Mouse (Mus musculus) lung, postnatal 4 days (tissue): ENCODE data around the gene B3galt1.
A peak's percentile ranks its signal among the peaks of the same experiment; 100 is the strongest.

Experiments used
- DNase-seq, 2 experiments: peaks; one replicate each; pipeline ENCODE4 v3.0.0; 2021

Gene B3galt1

DNA sequence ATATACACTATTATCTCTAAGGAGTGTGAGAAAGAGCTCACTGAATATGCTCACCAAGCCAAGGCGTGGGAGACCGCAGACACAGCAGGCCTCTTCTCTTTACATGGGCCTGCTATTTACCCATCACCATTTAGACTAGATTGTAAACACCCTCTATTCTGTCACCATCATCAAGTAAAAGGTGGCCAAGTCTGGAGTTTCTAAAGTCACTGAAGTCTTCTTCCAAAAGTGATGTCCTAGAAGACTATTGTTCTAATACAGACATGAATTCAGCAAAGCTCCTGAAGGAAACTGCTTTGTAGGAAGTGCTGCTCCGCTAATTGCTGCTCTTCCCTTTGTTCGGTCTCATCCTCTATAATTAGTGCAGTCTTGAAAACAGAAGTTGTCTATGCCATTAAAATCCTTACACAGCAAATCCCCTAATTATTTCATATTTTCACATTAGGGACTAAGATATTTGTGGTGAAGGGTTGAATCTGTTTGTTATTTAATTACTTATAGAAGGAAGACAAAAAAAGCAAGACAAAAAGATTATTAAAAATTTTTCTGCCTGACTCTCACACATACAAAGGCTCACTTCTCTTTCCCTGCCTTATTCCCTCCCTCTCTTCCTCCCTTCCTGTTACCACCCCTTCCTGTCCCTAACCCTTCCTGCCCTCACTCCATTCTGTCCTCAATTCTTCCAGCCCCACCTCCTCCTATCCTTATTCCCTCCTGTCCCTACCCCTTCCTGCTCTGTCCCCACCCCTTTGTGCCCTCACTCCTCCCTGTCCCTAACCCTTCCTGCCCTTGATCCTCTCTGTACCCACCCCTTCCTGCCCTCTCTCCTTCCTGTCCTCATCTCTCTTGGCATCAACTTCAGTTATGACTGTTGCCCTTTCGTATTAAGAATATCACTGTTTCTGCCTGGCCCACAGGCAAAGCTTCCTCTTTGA, 514.0 kb downstream of the B3galt1 start:
- DNase-seq, result peak in 1 of 2 experiments; percentile 3

DNA sequence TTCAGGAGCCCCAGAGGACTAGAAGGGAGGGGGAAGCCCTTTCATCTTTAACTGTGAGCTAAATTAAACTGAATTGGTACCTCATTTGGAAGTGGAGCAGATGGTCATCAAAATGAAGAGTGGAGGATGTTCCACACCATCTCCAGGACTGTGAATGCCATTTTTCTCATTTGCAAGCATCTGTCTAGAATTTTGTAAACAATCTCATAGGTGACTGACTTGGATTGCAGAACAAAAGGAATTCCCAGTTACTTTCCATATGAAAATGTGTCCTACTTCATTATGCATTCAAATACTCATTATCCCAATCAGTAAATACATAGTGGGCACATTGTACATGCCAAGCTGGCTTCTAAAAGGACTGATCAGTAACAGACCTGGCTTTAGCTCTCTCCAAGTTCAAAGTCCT, 515.2 kb downstream of the B3galt1 start:
- DNase-seq, result no peak

DNA sequence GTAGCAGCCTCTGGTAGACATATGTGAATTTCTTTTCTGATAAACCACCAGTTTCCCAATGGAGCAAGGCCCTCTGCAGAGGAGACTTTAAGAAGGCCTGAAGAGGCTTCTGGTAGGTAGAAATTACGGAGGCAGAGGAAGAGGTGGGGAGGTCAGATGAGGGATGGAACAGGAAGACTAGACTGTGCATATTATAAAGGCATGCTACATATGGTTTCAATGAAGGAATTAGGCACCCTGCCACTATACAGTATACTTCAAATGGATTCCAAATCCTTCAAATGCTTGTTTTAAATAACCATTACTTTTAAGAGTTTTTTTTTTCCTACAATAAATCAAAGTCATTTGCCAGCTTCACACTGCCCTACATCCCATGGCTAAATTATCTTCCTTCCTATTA, 518.8 kb downstream of the B3galt1 start:
- no peak for DNase-seq

DNA sequence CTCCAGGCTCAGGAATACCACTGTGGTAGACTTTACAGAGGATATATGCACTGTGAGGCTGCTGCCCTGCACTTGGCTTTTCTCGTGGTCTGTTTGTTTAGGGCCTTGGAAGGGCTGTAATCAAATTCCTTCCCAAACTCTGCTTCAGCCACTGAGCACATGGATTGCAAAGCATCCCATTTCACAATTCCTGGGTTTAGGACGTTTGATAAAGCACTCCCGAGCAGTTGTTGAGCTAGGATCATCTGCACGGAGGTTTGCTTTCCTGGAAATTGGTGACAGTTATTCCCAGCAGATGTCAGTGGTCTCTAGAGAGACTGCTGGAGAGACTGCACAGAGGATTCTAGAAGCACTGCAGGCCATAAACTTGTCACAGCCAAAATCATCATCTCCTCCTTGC, 520.4 kb downstream of the B3galt1 start:
- DNase-seq, result no peak

DNA sequence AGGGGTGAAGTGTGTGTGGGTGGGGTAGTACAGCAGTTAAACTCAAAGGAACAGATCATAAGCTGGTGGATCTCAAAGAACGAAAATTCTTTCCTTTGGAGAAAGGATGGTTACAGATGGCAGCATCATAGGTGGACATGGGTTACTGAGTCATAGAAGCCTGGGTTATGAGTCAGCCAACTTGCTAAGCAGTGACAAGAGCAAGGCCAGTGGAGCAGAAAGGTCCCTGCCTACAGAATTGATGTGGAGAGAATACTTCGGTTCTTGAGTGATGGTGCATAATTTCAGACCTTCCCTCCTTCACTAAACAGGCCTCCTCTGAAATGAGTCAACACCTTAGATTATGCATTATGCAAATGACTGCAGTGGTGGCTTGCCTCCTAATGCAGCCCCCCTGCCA, 525.9 kb downstream of the B3galt1 start:
- no peak for DNase-seq

DNA sequence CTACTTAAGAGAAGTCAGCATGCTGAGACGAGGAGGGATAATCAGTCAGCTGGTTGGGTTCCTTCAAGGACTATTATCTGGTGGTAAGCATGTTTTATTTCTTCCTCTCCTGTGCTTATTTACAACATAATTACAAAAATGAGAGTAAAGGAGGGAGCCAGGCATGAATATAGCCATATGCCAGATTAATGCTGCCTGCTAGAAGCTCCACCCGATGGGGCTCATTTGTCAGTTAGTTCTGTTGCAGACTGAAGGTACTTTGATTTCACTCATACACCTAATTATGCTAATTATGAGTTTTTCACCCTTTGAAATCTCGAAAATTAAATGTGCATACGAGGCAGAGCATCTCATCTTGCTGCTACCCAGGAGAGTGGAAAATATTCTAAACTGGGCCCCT, 539.0 kb downstream of the B3galt1 start:
- no peak for DNase-seq

DNA sequence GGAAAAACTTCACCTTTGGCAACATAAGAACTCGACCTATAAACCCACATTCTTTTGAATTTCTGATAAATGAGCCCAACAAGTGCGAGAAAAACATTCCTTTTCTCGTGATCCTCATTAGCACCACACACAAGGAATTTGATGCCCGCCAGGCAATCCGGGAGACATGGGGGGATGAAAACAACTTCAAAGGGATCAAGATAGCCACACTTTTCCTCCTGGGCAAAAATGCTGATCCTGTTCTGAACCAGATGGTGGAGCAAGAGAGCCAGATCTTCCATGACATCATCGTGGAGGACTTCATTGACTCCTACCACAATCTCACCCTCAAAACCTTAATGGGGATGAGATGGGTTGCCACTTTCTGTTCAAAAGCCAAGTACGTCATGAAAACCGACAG, 552.4 kb downstream of the B3galt1 start:
- DNase-seq, result no peak

DNA sequence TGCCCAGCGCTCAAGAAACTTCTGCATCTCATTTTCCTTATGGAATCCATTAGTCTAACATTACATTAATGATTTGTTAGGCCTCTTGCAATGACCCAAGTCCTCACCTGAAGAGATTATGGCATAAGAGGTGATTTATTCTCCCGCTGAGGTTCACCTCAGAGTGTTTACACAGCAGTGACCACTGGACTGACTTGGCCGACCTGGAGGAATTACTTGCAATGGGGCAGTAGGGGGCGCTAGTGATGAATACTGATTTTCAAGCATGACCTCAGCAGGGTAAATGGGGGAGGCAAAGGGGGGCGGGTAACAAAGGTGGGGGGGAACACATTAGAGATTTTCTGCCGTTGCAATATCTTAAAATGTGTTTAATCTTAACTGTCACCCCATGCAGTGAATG, 559.1 kb downstream of the B3galt1 start:
- no peak for DNase-seq

DNA sequence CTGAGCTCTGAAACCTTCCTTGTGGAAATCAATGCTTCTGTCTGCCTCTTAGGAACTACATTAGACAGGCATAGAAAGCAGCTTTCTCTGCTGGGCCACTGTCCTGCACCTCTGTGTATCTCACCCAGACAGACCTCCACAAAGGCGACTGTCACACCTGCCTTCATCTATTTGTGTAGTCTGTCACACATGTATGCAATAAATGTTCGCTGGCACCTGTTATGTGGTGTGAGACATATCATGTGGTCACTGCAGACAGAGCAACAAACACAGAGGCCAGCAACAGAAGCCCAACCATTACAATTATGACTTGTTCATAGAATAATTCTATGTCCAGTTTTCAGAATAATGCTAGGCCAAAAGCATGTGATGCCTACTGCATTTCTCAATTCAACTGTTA, 575.4 kb downstream of the B3galt1 start:
- DNase-seq, result no peak

DNA sequence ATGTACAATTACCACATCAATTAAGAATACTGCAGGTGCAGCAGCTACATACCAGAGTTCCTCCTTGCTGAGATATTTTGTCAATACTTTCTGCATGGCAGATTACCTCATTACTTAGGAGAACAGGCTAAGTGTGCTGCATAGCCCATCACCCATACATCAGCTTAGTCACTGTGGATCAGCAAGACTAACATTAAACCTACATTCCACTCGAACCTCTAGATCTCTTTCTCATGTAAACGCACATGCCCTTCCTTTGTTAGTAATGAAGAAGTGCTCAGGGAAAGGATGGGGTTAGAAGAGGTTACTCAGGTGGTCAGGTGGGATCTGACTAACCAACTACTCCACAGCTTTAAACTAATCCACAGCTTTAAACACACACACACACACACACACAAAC, 577.6 kb downstream of the B3galt1 start:
- no peak for DNase-seq

DNA sequence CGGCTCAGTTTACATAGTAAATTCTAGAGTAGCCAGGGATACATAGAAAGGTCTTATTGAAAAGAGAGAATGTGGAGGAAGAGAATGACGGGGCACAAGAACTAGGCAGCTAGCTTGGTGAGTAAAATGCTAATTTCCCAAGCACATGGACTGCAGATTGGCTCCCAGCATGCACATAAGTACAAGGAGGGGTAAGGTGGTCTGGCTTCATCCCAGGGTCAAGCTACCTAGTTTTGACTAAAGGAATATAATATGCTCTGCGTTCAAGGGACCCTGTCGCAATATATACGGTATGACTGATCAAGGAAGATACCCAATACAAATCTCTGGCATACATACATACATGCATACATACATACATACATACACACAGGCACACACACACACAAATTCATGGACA, 594.1 kb downstream of the B3galt1 start:
- DNase-seq, result no peak

DNA sequence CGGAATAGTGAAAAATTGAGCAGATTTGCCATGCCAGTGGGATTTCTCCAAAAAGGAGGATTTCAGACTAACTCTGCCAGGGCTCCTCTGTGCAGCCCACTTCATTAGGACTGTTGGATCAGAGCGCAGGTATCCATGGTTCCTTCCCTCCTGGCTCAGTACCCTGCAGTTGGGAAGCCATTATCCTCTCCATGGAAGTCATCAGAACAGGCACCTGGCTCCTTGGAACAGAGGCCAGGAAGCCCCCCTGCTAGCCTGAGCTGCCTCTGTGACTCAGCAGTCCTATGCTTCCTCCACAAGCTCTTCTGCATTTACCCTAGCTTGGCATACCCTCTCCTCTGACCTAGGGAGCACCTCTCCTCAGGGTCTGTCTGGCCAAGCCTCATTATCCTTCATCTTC, 594.9 kb downstream of the B3galt1 start:
- DNase-seq, result no peak

DNA sequence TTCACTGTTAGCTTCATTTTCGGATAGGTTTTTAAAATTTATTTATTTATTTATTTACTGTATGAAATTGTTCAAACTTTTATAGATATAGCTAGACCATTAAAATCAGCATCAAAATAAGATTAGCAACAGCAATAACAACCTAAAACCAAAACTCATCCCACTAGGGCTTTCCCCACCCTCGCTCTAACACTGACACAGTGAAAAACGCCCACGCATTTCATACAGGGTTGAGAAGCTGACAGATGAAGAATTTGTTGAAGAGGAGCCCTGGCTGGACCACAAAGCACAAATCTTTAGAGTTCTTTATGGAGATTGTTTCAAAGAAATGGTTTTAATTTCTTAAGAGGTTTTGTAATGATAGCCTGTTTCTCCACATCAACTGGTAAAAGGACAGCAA, 596.3 kb downstream of the B3galt1 start:
- no peak for DNase-seq

DNA sequence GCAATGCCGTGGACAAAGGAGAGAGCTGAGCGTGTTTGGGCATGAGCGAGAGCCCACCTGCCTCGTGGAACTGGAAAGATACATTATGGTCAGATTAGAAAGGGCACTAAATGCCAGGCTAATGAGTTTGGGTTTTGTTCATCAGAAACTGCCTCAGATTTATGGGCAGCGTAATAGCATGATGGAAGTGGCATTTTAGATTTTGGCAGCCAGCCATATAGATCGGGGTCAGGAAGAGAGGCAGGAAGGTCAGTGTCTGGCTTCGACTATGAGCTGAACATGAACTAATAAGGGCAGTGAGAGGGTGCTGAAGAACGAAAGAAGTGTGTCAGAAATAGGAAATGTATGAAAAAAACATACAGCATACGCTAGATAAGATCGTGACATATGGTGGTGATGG, 605.6 kb downstream of the B3galt1 start:
- DNase-seq, result no peak
